Mouse (Mus musculus): ENCODE results near the gene Fhl4. TPM values are rescaled to one million over a fixed set of nuclear protein-coding genes. Genes with fewer than 3 reads are reported as not detected.

Gene Fhl4
- polyA plus RNA-seq, 1 experiment from 2014 or later: 2.8 TPM

Other genes starting within 250 kb of the Fhl4 start
- 52.5 and 57.3 TPM in 2 replicates for gene Ric8b, start 184.9 kb downstream of the Fhl4 start, polyA plus RNA-seq (2014; fragmentation: Nextera tagmentation; extraction: Ambion mirVana)
- gene Tmem263, start 132 bp upstream of the Fhl4 start, polyA plus RNA-seq (2014; fragmentation: Nextera tagmentation; extraction: Ambion mirVana): 55.4 and 61.4 TPM in 2 replicates
- 33.1 and 35.4 TPM in 2 replicates for gene Mterf2, start 25.5 kb upstream of the Fhl4 start, polyA plus RNA-seq (2014; fragmentation: Nextera tagmentation; extraction: Ambion mirVana)
- 33.0 and 40.3 TPM in 2 replicates for gene Cry1, start 82.6 kb upstream of the Fhl4 start, polyA plus RNA-seq (2014; fragmentation: Nextera tagmentation; extraction: Ambion mirVana)

All from neural tube, embryonic 14.5 days (tissue).